ENCODE assay signal across 25 mouse cellular contexts in genomic region chr7:74047591-74047990, GRCm38 (mm10). TPM values are rescaled to one million over a fixed set of nuclear protein-coding genes. Genes with fewer than 3 reads are reported as not detected.
DNase-seq lines count a peak whose midpoint lies in the region; ATAC-seq and TF ChIP-seq lines count a peak whose summit lies in the region.
"Had no signal": no experiment of that assay in that cellular context is flagged by ENCODE, and none has a peak within 500 bp of the region (broad histone marks: within the 10 kb centered on the region; RNA-seq: fewer than 3 reads in every experiment).

No protein-coding gene starts in this region.

- H3K27me3 ChIP-seq in hindbrain, embryonic 15.5 days, result no peaks in the 10 kb centered on the region
- H3K27me3 ChIP-seq in hindbrain, embryonic 13.5 days, result no peaks in the 10 kb centered on the region
- H3K27me3 ChIP-seq in midbrain, embryonic 11.5 days (ENCODE audit: control insufficient read depth, insufficient read depth, low read length), result no peaks in the 10 kb centered on the region
- H3K27me3 ChIP-seq in midbrain, embryonic 13.5 days, result peaks cover 3% of the 10 kb centered on the region; the same call in 1 of the 2 replicates
- H3K27me3 ChIP-seq: heart, embryonic 13.5 days; intestine, embryonic 15.5 days had no signal

- no peak overlapping the region for H3K4me2 ChIP-seq in hindbrain, embryonic 15.5 days
- H3K4me2 ChIP-seq in hindbrain, embryonic 13.5 days, result no peak overlapping the region
- no peak overlapping the region for H3K4me2 ChIP-seq in midbrain, embryonic 11.5 days
- H3K4me2 ChIP-seq in midbrain, embryonic 13.5 days (replicated peaks), result no peak overlapping the region
- H3K4me2 ChIP-seq: forebrain, embryonic 13.5 days; heart, embryonic 13.5 days; intestine, embryonic 15.5 days had no signal

- no peak overlapping the region for H3K4me3 ChIP-seq in hindbrain, embryonic 15.5 days
- no peak overlapping the region for H3K4me3 ChIP-seq in hindbrain, embryonic 13.5 days
- no peak overlapping the region for H3K4me3 ChIP-seq in midbrain, embryonic 11.5 days (ENCODE audit: low read depth, low read length)
- no peak overlapping the region for H3K4me3 ChIP-seq in midbrain, embryonic 13.5 days (replicated peaks)
- H3K4me3 ChIP-seq: forebrain, embryonic 10.5 days; forebrain, embryonic 13.5 days; heart, adult 2 months; heart, embryonic 10.5 days; heart, embryonic 13.5 days; intestine, embryonic 15.5 days had no signal

- H3K4me1 ChIP-seq in hindbrain, embryonic 15.5 days (replicated peaks), result peaks cover 12% of the 10 kb centered on the region; the same call in 1 of the 2 replicates
- H3K4me1 ChIP-seq in hindbrain, embryonic 13.5 days (replicated peaks), result peaks cover 21% of the 10 kb centered on the region
- H3K4me1 ChIP-seq in midbrain, embryonic 11.5 days (ENCODE audit: control insufficient read depth, insufficient read depth, low read length), result 0 out of 2 replicates have a peak, but pooled peaks cover 4% of the 10 kb centered on the region
- peaks cover 25% of the 10 kb centered on the region for H3K4me1 ChIP-seq in midbrain, embryonic 13.5 days (replicated peaks)
- H3K4me1 ChIP-seq: heart, embryonic 10.5 days; heart, embryonic 13.5 days had no signal

- H3K27ac ChIP-seq in hindbrain, embryonic 15.5 days (replicated peaks), result no peak overlapping the region
- H3K27ac ChIP-seq in hindbrain, embryonic 13.5 days, result no peak overlapping the region
- H3K27ac ChIP-seq in midbrain, embryonic 11.5 days (ENCODE audit: low read depth, low read length), result no peak overlapping the region
- H3K27ac ChIP-seq in midbrain, embryonic 13.5 days, result no peak overlapping the region
- H3K27ac ChIP-seq: forebrain, embryonic 10.5 days; forebrain, embryonic 13.5 days; heart, adult 2 months; heart, embryonic 10.5 days; heart, embryonic 13.5 days; intestine, embryonic 15.5 days had no signal

- WGBS in hindbrain, embryonic 15.5 days, result 30% methylated on average over 2 of the region's 2 CpGs
- WGBS in hindbrain, embryonic 13.5 days, result 52% methylated on average over 2 of the region's 2 CpGs
- WGBS in midbrain, embryonic 11.5 days, result 73% methylated on average over 2 of the region's 2 CpGs
- 78% methylated on average over 2 of the region's 2 CpGs for WGBS in midbrain, embryonic 13.5 days

- ATAC-seq in hindbrain, embryonic 15.5 days (ENCODE audit: low FRiP score, low read depth), result peak; percentile 48; the same call in 1 of the 2 replicates
- ATAC-seq in hindbrain, embryonic 13.5 days (ENCODE audit: low FRiP score), result no peak
- ATAC-seq in midbrain, embryonic 11.5 days (ENCODE audit: low FRiP score), result no peak
- ATAC-seq in midbrain, embryonic 13.5 days, result no peak
- ATAC-seq: forebrain, embryonic 13.5 days; forebrain, embryonic 16.5 days; intestine, embryonic 15.5 days had no signal

- TF ChIP-seq POLR2A in brain, embryonic 14.5 days (IDR thresholded peaks at IDR 0.05; ENCODE audit: borderline replicate concordance, extremely low read depth, insufficient read depth, insufficient read length, poor library complexity, severe bottlenecking), result no peak

- DNase-seq in midbrain, embryonic 11.5 days (ENCODE audit: low spot score, missing footprints), result peak; percentile 37
- peak; percentile 33 for DNase-seq in Muller cell, postnatal 12 days (ENCODE audit: inconsistent ontology term)
- DNase-seq in brain, embryonic 14.5 days (ENCODE audit: low read depth), result peak; percentile 38
- no peak for DNase-seq in kidney, postnatal 36 days
- DNase-seq: adrenal gland, adult 8-10 months; adrenal gland, postnatal 25 days; B cell, adult 2 months; cerebellum, adult 18-20 months; cerebellum, adult 9-10 months; cerebellum, postnatal 14 days; gastrocnemius, postnatal 10 days; gastrocnemius, postnatal 36 days; heart, adult 2 months; heart, postnatal 14 days; heart, postnatal 4 days had no signal

- no peak for TF ChIP-seq CTCF in brain, embryonic 14.5 days (IDR thresholded peaks at IDR 0.05; ENCODE audit: borderline replicate concordance, extremely low read depth, insufficient read depth, insufficient read length)

- no peak overlapping the region for H3K9ac ChIP-seq in hindbrain, embryonic 15.5 days
- H3K9ac ChIP-seq in hindbrain, embryonic 13.5 days, result no peak overlapping the region
- no peak overlapping the region for H3K9ac ChIP-seq in midbrain, embryonic 11.5 days (ENCODE audit: low read length)
- H3K9ac ChIP-seq in midbrain, embryonic 13.5 days (replicated peaks), result no peak overlapping the region
- H3K9ac ChIP-seq: forebrain, embryonic 13.5 days; heart, embryonic 13.5 days; intestine, embryonic 15.5 days had no signal

- H3K9me3 ChIP-seq in hindbrain, embryonic 15.5 days, result no peaks in the 10 kb centered on the region
- no peaks in the 10 kb centered on the region for H3K9me3 ChIP-seq in hindbrain, embryonic 13.5 days
- H3K9me3 ChIP-seq in midbrain, embryonic 11.5 days (ENCODE audit: control insufficient read depth, low read length), result no peaks in the 10 kb centered on the region
- no peaks in the 10 kb centered on the region for H3K9me3 ChIP-seq in midbrain, embryonic 13.5 days
- H3K9me3 ChIP-seq: forebrain, embryonic 10.5 days; forebrain, embryonic 13.5 days; heart, embryonic 10.5 days; heart, embryonic 13.5 days; intestine, embryonic 15.5 days had no signal

- H3K36me3 ChIP-seq in hindbrain, embryonic 15.5 days, result no peaks in the 10 kb centered on the region
- H3K36me3 ChIP-seq in hindbrain, embryonic 13.5 days, result no peaks in the 10 kb centered on the region
- H3K36me3 ChIP-seq in midbrain, embryonic 11.5 days (ENCODE audit: control insufficient read depth, insufficient read depth, low read length), result no peaks in the 10 kb centered on the region
- H3K36me3 ChIP-seq in midbrain, embryonic 13.5 days, result no peaks in the 10 kb centered on the region
- H3K36me3 ChIP-seq: forebrain, embryonic 10.5 days; G1E; heart, embryonic 10.5 days; heart, embryonic 13.5 days; intestine, embryonic 15.5 days had no signal

RNA-seq across cellular contexts. Expression of gene St8sia2, which starts 34.1 kb away (rescaled TPM):
- polyA plus RNA-seq in hindbrain, embryonic 15.5 days (2015; fragmentation: Nextera tagmentation; extraction: Ambion mirVana), result 75.5 and 102 TPM in 2 replicates
- polyA plus RNA-seq in hindbrain, embryonic 13.5 days (2015; fragmentation: Nextera tagmentation; extraction: Ambion mirVana), result 81.7 and 84.5 TPM in 2 replicates
- 40.2 and 42.7 TPM in 2 replicates for polyA plus RNA-seq in midbrain, embryonic 11.5 days (2014; fragmentation: Nextera tagmentation; extraction: Ambion mirVana)
- polyA plus RNA-seq in midbrain, embryonic 13.5 days (2015; fragmentation: Nextera tagmentation; extraction: Ambion mirVana), result 81.0 and 85.6 TPM in 2 replicates
- polyA plus RNA-seq in brain, embryonic 14.5 days (2012; rRNA removed), result 72.4 and 129 TPM in 2 replicates
- polyA plus RNA-seq: G1E had no signal

Comparison
In these comparisons a context has a peak if more than half of its experiments do, and no peak if none do; other contexts are left out.
1. DNase-seq: peak in midbrain, embryonic 11.5 days (single experiment), Muller cell, postnatal 12 days (single experiment) and brain, embryonic 14.5 days (single experiment); none in kidney, postnatal 36 days (0 of 2).